Mouse (Mus musculus): ENCODE results near the gene Ppp1r3g.
"Not testable (repeated sequence)": the region's sequence is repeated elsewhere in the genome, so short reads cannot be mapped to it uniquely, and the experiment has no call there.

The Ppp1r3g gene

DNA sequence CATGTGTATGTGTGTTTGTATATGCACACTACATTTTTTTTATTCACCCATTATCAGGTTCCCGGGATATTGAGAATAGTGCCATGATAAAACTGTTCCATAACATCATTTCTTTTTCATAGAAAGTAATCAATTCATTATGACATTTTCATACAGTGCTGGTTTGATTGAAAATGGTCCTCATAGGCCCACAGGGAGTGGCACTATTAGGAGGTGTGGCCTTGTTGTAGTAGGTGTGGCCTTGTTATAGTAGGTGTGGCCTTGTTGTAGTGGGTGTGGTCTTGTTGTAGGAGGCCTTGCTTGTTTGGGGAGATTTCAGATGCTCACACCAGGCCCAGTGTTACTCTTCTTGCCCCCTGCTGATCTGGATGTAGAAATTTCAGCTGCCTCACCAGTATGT is at the start of gene Ppp1r3g:
TSS of gene Ppp1r3g (plus strand) at position 301 of the 400 bp plus-strand sequence.
- DNase-seq, result no peak

GRCm38 (mm10) chr13:35911476-35911875 is 47.2 kb upstream of the Ppp1r3g start:
- DNase-seq, result no peak

DNA sequence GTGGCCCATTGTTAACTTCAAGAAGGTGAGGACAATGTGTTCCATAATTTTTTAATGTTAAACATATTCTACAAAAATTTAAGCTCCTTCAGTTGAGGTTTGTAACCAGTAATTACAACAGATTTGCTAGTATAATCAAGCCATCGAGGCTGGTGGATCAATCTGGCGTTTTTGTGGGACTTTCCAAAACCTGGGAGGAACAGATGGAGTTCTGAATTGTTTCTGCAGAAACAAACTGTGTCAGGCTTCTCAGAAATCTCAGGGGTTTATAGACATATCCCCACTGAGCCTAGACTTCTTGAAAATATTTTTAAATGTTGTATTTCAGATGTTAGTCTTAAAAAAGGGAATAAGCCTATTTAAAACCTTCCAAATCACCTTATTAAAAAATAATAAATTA is 20.6 kb upstream of the Ppp1r3g start:
- DNase-seq, result no peak

GRCm38 (mm10) chr13:35939871-35940665 is 18.6 kb upstream of the Ppp1r3g start:
- DNase-seq, result no peak

GRCm38 (mm10) chr13:35940934-35941333 is 17.7 kb upstream of the Ppp1r3g start:
- no peak for DNase-seq

GRCm38 (mm10) chr13:35946659-35947353 is 11.8 kb upstream of the Ppp1r3g start:
- no peak for DNase-seq

DNA sequence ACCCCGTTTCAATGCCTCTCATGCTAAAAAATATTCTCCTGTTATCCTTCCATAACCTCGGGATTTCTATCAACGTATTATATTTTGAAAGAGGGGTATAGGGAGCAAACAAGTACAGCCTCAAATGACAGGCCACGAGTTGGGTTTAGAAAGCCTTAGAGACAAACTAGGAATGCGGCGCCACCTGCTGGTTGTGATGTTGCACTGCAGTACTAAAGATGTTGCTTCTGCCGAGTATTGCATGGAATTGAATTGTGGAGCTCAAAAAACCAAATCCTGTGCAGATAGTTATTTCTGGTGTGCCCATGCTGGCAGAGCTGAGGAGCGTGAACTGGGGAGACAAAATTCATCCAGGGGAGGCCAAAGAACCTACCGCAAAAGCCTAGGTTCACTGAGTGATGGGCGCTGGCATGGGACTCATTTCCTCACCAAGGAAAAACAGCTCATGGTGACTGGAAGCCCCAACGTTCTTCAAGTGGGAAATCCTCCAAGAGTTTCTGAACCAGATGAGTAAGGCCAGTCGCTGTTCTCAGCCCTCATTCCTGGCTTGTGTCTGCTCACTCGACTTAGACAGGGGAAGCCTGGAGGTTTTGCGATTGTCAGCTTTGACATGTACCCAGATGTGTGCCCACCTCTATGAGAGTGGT is 11.2 kb upstream of the Ppp1r3g start:
- DNase-seq, result peak; percentile 86

DNA sequence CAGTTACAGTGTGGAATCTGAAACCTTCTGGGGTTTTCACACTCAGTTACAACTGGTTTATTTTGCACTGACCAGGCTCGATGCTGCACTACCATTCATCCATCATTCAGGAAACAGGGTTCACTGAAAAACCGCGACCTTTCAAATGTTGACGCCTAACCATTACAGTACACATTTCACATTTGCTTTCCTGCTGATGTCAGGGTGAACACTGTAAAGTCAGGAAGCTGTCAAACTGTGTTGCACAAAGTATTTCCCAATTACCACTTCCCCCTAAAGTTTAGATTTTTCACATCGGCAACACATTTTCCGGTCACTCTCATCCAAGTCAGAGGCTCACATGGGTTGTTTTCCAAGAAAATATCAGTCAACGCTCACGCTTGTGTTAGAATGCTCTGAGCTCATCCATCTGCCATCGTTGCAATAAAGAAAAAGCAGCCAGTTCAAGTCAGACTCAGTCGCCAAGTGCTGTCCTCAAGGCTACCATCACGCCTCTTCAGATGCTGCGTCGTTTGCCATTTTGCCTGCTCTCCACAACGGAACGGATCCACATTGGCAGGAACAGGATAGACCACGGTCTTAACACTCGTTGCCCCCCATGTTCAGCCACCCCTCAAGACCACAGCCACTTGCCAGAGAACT is 8.7 kb upstream of the Ppp1r3g start:
- DNase-seq, result no peak

GRCm38 (mm10) chr13:35959391-35960067 is 890 bp downstream of the Ppp1r3g start:
- DNase-seq, result no peak

DNA sequence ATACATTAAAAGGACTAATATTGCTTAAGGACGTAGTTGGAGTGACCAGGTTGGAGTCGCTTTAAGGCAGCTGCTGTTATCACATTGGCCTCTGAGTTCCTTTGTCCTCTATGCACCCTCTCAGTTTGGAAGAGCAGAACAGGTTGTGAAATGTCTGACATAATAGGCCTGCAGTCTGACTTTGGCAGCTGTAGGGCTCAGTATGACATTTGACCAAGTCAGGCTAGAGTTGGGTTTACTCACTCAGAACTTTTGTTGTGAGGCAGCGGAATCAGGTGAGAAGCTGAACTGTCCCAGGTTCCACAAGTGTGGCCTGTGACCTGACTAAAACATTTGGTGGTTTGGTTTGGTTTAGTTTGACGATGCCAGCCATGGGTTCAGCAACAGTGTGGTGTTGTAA is 4.9 kb downstream of the Ppp1r3g start:
- DNase-seq, result no peak

GRCm38 (mm10) chr13:35967690-35968089 is 9.1 kb downstream of the Ppp1r3g start:
- DNase-seq, result no peak

- DNase-seq, result peak; percentile 18
Observed at GRCm38 (mm10) chr13:35968131-35968718, 9.6 kb downstream of the Ppp1r3g start.

GRCm38 (mm10) chr13:35968719-35969430 is 10.2 kb downstream of the Ppp1r3g start:
- DNase-seq, result no peak

GRCm38 (mm10) chr13:35969431-35969721 is 10.7 kb downstream of the Ppp1r3g start:
- no peak for DNase-seq

- DNase-seq, result no peak
Observed at GRCm38 (mm10) chr13:35969829-35970228, 11.2 kb downstream of the Ppp1r3g start.

GRCm38 (mm10) chr13:35976912-35977311 is 18.3 kb downstream of the Ppp1r3g start:
- DNase-seq, result no peak

- no peak for DNase-seq
Observed at GRCm38 (mm10) chr13:35980471-35980870, 21.8 kb downstream of the Ppp1r3g start.

- DNase-seq, result no peak
Observed at GRCm38 (mm10) chr13:35982985-35983384, 24.3 kb downstream of the Ppp1r3g start.

- DNase-seq, result no peak
Observed at GRCm38 (mm10) chr13:35989329-35989728, 30.7 kb downstream of the Ppp1r3g start.

DNA sequence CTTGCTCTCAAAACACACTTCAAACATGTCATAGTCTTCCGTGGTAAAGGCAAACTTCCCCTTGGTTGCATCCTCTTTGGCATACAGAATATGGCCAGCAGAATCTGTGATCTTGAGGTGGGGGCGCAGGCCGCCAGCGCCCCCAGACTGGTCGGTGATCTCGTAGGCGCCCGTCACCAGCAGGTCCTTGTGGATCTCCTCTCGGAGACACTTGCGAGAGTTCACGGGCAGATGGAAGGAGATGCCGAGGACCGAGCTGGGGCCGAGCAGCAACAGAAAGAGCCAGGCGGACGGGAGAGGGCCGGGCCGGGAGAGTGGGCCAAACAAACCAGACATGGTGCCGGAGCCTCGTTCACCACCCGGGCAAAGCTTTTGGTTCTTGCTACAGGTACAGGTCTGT is 32.5 kb downstream of the Ppp1r3g start:
- DNase-seq, result not testable (repeated sequence)

GRCm38 (mm10) chr13:35994067-35994466 is 35.4 kb downstream of the Ppp1r3g start:
- peak; percentile 31 for DNase-seq

- DNase-seq, result no peak
Observed at GRCm38 (mm10) chr13:35995231-35995630, 36.6 kb downstream of the Ppp1r3g start.
